Mouse (Mus musculus) gastrocnemius, postnatal 25 days (tissue): ENCODE results near the gene Olfr395. TPM values are rescaled to one million over a fixed set of nuclear protein-coding genes. Genes with fewer than 3 reads are reported as not detected.
"Not testable (repeated sequence)": the region's sequence is repeated elsewhere in the genome, so short reads cannot be mapped to it uniquely, and the experiment has no call there.

Experiments
- DNase-seq: peaks from one replicate; pipeline ENCODE4 v3.0.0; 2022
- long read RNA-seq, 2 experiments: library from polyadenylated mRNA; stranded (forward); transcript quantifications; one replicate each; pipeline ENCODE4 v2.0.0; 2021
- total RNA-seq, 2 experiments: library from RNA; stranded (reverse); gene quantifications; 1 replicate in 1 of 2; 2 replicates in 1 of 2; pipeline ENCODE4 v1.2.3; 2021

The Olfr395 gene
- not detected for total RNA-seq
- long read RNA-seq, experiment 1, result 0 reads
- long read RNA-seq, experiment 2, result 0 reads

- not testable (repeated sequence) for DNase-seq
These were observed at the start of gene Olfr395 for GRCm38 (mm10) chr11:73909199-73909598. TSS of gene Olfr395 (minus strand) at chr11:73909299.

- no peak for DNase-seq
These were observed 27.3 kb upstream of the Olfr395 start, which contains the start of gene Olfr23 for GRCm38 (mm10) chr11:73936377-73936776. TSS of gene Olfr23 (plus strand) at chr11:73936677.

- no peak for DNase-seq
These were observed 18.4 kb downstream of the Olfr395 start, which contains the start of gene Olfr394 for GRCm38 (mm10) chr11:73890671-73891070. TSS of gene Olfr394 (minus strand) at chr11:73890771.

Other genes with a start within 250 kb of the Olfr395 start
- gene Zfp735, start 220.5 kb downstream of the Olfr395 start, total RNA-seq, result not detected
- gene Olfr389, start 128.6 kb downstream of the Olfr395 start, total RNA-seq, result not detected
- not detected for gene Olfr390, start 126.3 kb downstream of the Olfr395 start, total RNA-seq
- gene Olfr391-ps, start 106.2 kb downstream of the Olfr395 start, total RNA-seq, result not detected
- not detected for gene Olfr392, start 92.2 kb downstream of the Olfr395 start, total RNA-seq
- gene Olfr393, start 57.8 kb downstream of the Olfr395 start, total RNA-seq, result not detected
- not detected for gene Olfr394, start 18.5 kb downstream of the Olfr395 start, total RNA-seq
- gene Olfr23, start 27.4 kb upstream of the Olfr395 start, total RNA-seq, result not detected
- gene Olfr397, start 51.5 kb upstream of the Olfr395 start, total RNA-seq, result not detected
- not detected for gene Olfr398, start 81.1 kb upstream of the Olfr395 start, total RNA-seq
- not detected for gene Olfr139, start 147.3 kb upstream of the Olfr395 start, total RNA-seq
- gene Olfr399, start 147.3 kb upstream of the Olfr395 start, total RNA-seq, result not detected
- gene Zfp616, start 160.7 kb upstream of the Olfr395 start, total RNA-seq, result not detected
- gene Olfr401, start 204.4 kb upstream of the Olfr395 start, total RNA-seq, result not detected
- not detected for gene Olfr402, start 244.2 kb upstream of the Olfr395 start, total RNA-seq